Mouse (Mus musculus) left cerebral cortex, postnatal 4 days (tissue): ENCODE measurements around the gene 2900011O08Rik. TPM values are rescaled to one million over a fixed set of nuclear protein-coding genes. Genes with fewer than 3 reads are reported as not detected.

Experiments
- DNase-seq: peaks from one replicate; pipeline ENCODE4 v3.0.0-alpha.2; 2022
- intact Hi-C: fragments of 180-260 bp; cut with DNase I; formaldehyde crosslinking; loops from one replicate; pipeline ENCODE4 v1.15.1; 2025
- microRNA-seq: library from miRNA; unstranded; fragments of <30 nt; microRNA quantifications from one replicate; pipeline ENCODE4 v1.2.0, GENCODE M21; 2022
- total RNA-seq, 2 experiments: library from RNA; stranded (reverse); gene quantifications; 2 replicates each; pipeline ENCODE4 v1.2.3; 2021

The 2900011O08Rik gene
- total RNA-seq, 2 experiments from 2014 or later: 246 to 247 TPM

- DNase-seq: no peak
- intact Hi-C loops: loop anchor here (10.0 kb wide), 1 partner anchor 224 kb away; the partner anchor contains the start of genes Mpv17l and Pdxdc1
These were observed 142.6 kb downstream of the 2900011O08Rik start for GRCm38 (mm10) chr16:14128977-14129376.

- DNase-seq: no peak
- intact Hi-C loops: no loop called here
These were observed 144.4 kb downstream of the 2900011O08Rik start for GRCm38 (mm10) chr16:14130796-14131195.

GRCm38 (mm10) chr16:14131376-14131775 is 145.0 kb downstream of the 2900011O08Rik start:
- no peak for DNase-seq
- intact Hi-C loops: no loop called here

GRCm38 (mm10) chr16:14131838-14132237 is 145.4 kb downstream of the 2900011O08Rik start:
- intact Hi-C loops: no loop called here

GRCm38 (mm10) chr16:14135014-14135413 is 148.6 kb downstream of the 2900011O08Rik start:
- DNase-seq: no peak
- intact Hi-C loops: no loop called here

More at GRCm38 (mm10) chr16:14131838-14132237, 145.4 kb downstream of the 2900011O08Rik start:
- no peak for DNase-seq

GRCm38 (mm10) chr16:14137976-14138561 is 151.7 kb downstream of the 2900011O08Rik start:
- intact Hi-C loops: no loop called here
- DNase-seq: no peak

- intact Hi-C loops: no loop called here
- no peak for DNase-seq
These were observed 152.7 kb downstream of the 2900011O08Rik start for GRCm38 (mm10) chr16:14139106-14139505.

- DNase-seq: no peak
- intact Hi-C loops: no loop called here
These were observed 156.9 kb downstream of the 2900011O08Rik start for GRCm38 (mm10) chr16:14143298-14143697.

GRCm38 (mm10) chr16:14147712-14148111 is 161.3 kb downstream of the 2900011O08Rik start:
- intact Hi-C loops: no loop called here
- DNase-seq: no peak

Small RNAs within 50 kb of the gene (microRNA-seq; reads per million reads assigned to microRNA genes)
- gene Gm27671: not detected

Other genes with a start within 250 kb of the 2900011O08Rik start
- 10 to 100 TPM; 52.6 to 56.6 TPM for gene Rrn3, start 205.9 kb upstream of the 2900011O08Rik start, total RNA-seq
- 100 to 1,000 TPM; 107 to 109 TPM for gene Ntan1, start 167.8 kb upstream of the 2900011O08Rik start, total RNA-seq
- gene Pdxdc1, start 83.5 kb upstream of the 2900011O08Rik start, total RNA-seq: 10 to 100 TPM; 79.0 to 79.2 TPM
- gene Mpv17l, start 83.4 kb upstream of the 2900011O08Rik start, total RNA-seq: 10 to 100 TPM; 46.6 to 53.9 TPM
- gene Ifitm7, start 284 bp downstream of the 2900011O08Rik start, total RNA-seq: 1 to 10 TPM in 1 of 2 experiments, under 1 TPM in 1; 0.40 to 2.8 TPM
- 10 to 100 TPM; 13.4 to 15.8 TPM for gene Nde1, start 176.7 kb downstream of the 2900011O08Rik start, total RNA-seq
- gene Marf1, start 176.7 kb downstream of the 2900011O08Rik start, total RNA-seq: 10 to 100 TPM; 43.2 to 45.8 TPM